Mouse (Mus musculus): Measurements from ENCODE around the gene Enox1. TPM values are rescaled to one million over a fixed set of nuclear protein-coding genes. Genes with fewer than 3 reads are reported as not detected.

Enox1 gene
- polyA plus RNA-seq, 1 experiment = 3.1 TPM

- H3K9me3 ChIP-seq (replicated peaks; ENCODE audit: control insufficient read depth, insufficient read depth, low read length, poor library complexity, severe bottlenecking) = no peaks in the 10 kb centered on the region
- no peaks in the 10 kb centered on the region for H3K27me3 ChIP-seq (ENCODE audit: control insufficient read depth, insufficient read depth, low read length, poor library complexity, severe bottlenecking)
- H3K27ac ChIP-seq (ENCODE audit: insufficient read depth, low read length) = no peak overlapping the region
- H3K36me3 ChIP-seq (ENCODE audit: control insufficient read depth, insufficient read depth, low read length, poor library complexity, severe bottlenecking) = no peaks in the 10 kb centered on the region
- no peak for TF ChIP-seq EP300 (IDR thresholded peaks at IDR 0.05; ENCODE audit: insufficient read depth, low read depth, low read length)
- TF ChIP-seq POLR2A (IDR thresholded peaks at IDR 0.05; ENCODE audit: insufficient read depth, low read length) = no peak
- TF ChIP-seq CTCF (IDR thresholded peaks at IDR 0.05; ENCODE audit: low read depth, low read length) = no peak
- H3K4me1 ChIP-seq (ENCODE audit: control insufficient read depth, insufficient read depth, low read length) = no peaks in the 10 kb centered on the region
- H3K9ac ChIP-seq (ENCODE audit: low read depth, poor library complexity, severe bottlenecking) = no peak overlapping the region
- no peak overlapping the region for H3K4me3 ChIP-seq (ENCODE audit: low read depth, low read length)
Observed at GRCm38 (mm10) chr14:77451916-77452315, 295.4 kb downstream of the Enox1 start.

DNA sequence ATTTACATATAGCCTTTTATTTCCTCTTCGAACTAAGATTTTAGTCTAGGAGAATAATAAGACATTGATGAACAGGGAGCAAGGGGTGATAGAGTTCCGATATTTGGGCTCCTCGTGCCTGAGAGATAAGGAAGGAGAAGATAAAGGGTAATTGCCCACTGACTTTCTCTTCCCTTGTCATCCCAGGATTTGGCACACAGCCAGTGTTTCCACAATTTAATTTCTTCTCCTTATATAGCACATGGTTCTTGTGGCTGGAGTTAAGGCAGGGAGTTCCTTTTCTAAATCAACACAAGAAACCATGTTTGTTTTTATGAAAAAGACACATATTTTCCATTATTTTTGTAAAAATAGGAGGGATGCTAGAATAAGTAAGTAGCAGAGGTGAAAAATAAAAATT lies 299.5 kb downstream of the Enox1 start:
- Histone ChIP-seq H3K27me3 (ENCODE audit: control insufficient read depth, insufficient read depth, low read length, poor library complexity, severe bottlenecking) (no peaks in the 10 kb centered on the region), H3K27ac (ENCODE audit: insufficient read depth, low read length) (no peak overlapping the region), H3K9me3 (replicated peaks; ENCODE audit: control insufficient read depth, insufficient read depth, low read length, poor library complexity, severe bottlenecking) (no peaks in the 10 kb centered on the region), H3K36me3 (ENCODE audit: control insufficient read depth, insufficient read depth, low read length, poor library complexity, severe bottlenecking) (no peaks in the 10 kb centered on the region), H3K4me1 (ENCODE audit: control insufficient read depth, insufficient read depth, low read length) (no peaks in the 10 kb centered on the region), H3K4me3 (ENCODE audit: low read depth, low read length) (no peak overlapping the region), H3K9ac (ENCODE audit: low read depth, poor library complexity, severe bottlenecking) (no peak overlapping the region)
- TF ChIP-seq EP300 (IDR thresholded peaks at IDR 0.05; ENCODE audit: insufficient read depth, low read depth, low read length) = no peak

DNA sequence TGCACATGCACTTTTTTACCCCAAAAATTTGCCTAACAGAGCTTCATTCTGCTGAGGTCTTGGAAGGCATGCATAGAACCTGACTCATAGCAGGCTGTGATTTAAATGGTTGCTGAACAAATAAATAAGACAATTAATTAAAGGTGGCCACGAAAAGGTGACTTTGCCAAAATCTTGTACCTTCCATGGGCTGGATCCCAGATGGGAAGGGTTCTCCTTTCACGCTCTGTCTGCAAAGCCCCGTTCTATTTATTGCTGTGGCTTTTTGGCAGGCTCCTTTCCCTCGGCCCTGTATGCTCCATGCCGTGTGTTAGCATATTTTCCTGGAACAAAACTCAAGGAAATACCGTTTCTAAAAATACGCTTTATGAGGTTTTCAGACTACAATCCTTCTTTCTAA lies 300.3 kb downstream of the Enox1 start:
- Histone ChIP-seq H3K27me3 (ENCODE audit: control insufficient read depth, insufficient read depth, low read length, poor library complexity, severe bottlenecking) (no peaks in the 10 kb centered on the region), H3K36me3 (ENCODE audit: control insufficient read depth, insufficient read depth, low read length, poor library complexity, severe bottlenecking) (no peaks in the 10 kb centered on the region), H3K27ac (ENCODE audit: insufficient read depth, low read length) (no peak overlapping the region), H3K4me1 (ENCODE audit: control insufficient read depth, insufficient read depth, low read length) (no peaks in the 10 kb centered on the region), H3K9ac (ENCODE audit: low read depth, poor library complexity, severe bottlenecking) (no peak overlapping the region), H3K9me3 (replicated peaks; ENCODE audit: control insufficient read depth, insufficient read depth, low read length, poor library complexity, severe bottlenecking) (no peaks in the 10 kb centered on the region), H3K4me3 (ENCODE audit: low read depth, low read length) (no peak overlapping the region)
- no peak for TF ChIP-seq EP300 (IDR thresholded peaks at IDR 0.05; ENCODE audit: insufficient read depth, low read depth, low read length)
- TF ChIP-seq POLR2A (IDR thresholded peaks at IDR 0.05; ENCODE audit: insufficient read depth, low read length) = no peak
- no peak for TF ChIP-seq CTCF (IDR thresholded peaks at IDR 0.05; ENCODE audit: low read depth, low read length)

GRCm38 (mm10) chr14:77458217-77458616 lies 301.7 kb downstream of the Enox1 start:
- TF ChIP-seq CTCF (IDR thresholded peaks at IDR 0.05; ENCODE audit: low read depth, low read length) (no peak), POLR2A (IDR thresholded peaks at IDR 0.05; ENCODE audit: insufficient read depth, low read length) (no peak), EP300 (IDR thresholded peaks at IDR 0.05; ENCODE audit: insufficient read depth, low read depth, low read length) (no peak)
- H3K9ac ChIP-seq (ENCODE audit: low read depth, poor library complexity, severe bottlenecking) = no peak overlapping the region
- H3K27me3 ChIP-seq (ENCODE audit: control insufficient read depth, insufficient read depth, low read length, poor library complexity, severe bottlenecking) = no peaks in the 10 kb centered on the region
- no peaks in the 10 kb centered on the region for H3K4me1 ChIP-seq (ENCODE audit: control insufficient read depth, insufficient read depth, low read length)
- no peaks in the 10 kb centered on the region for H3K9me3 ChIP-seq (replicated peaks; ENCODE audit: control insufficient read depth, insufficient read depth, low read length, poor library complexity, severe bottlenecking)
- H3K36me3 ChIP-seq (ENCODE audit: control insufficient read depth, insufficient read depth, low read length, poor library complexity, severe bottlenecking) = no peaks in the 10 kb centered on the region
- no peak overlapping the region for H3K27ac ChIP-seq (ENCODE audit: insufficient read depth, low read length)
- no peak overlapping the region for H3K4me3 ChIP-seq (ENCODE audit: low read depth, low read length)

GRCm38 (mm10) chr14:77463919-77464318 lies 307.4 kb downstream of the Enox1 start:
- Histone ChIP-seq H3K4me3 (ENCODE audit: low read depth, low read length) (no peak overlapping the region), H3K4me1 (ENCODE audit: control insufficient read depth, insufficient read depth, low read length) (no peaks in the 10 kb centered on the region), H3K36me3 (ENCODE audit: control insufficient read depth, insufficient read depth, low read length, poor library complexity, severe bottlenecking) (no peaks in the 10 kb centered on the region), H3K27ac (ENCODE audit: insufficient read depth, low read length) (no peak overlapping the region), H3K27me3 (ENCODE audit: control insufficient read depth, insufficient read depth, low read length, poor library complexity, severe bottlenecking) (no peaks in the 10 kb centered on the region), H3K9me3 (replicated peaks; ENCODE audit: control insufficient read depth, insufficient read depth, low read length, poor library complexity, severe bottlenecking) (no peaks in the 10 kb centered on the region), H3K9ac (ENCODE audit: low read depth, poor library complexity, severe bottlenecking) (no peak overlapping the region)
- no peak for TF ChIP-seq CTCF (IDR thresholded peaks at IDR 0.05; ENCODE audit: low read depth, low read length)
- no peak for TF ChIP-seq POLR2A (IDR thresholded peaks at IDR 0.05; ENCODE audit: insufficient read depth, low read length)
- no peak for TF ChIP-seq EP300 (IDR thresholded peaks at IDR 0.05; ENCODE audit: insufficient read depth, low read depth, low read length)

GRCm38 (mm10) chr14:77464782-77465181 lies 308.2 kb downstream of the Enox1 start:
- no peaks in the 10 kb centered on the region for H3K4me1 ChIP-seq (ENCODE audit: control insufficient read depth, insufficient read depth, low read length)
- no peak overlapping the region for H3K9ac ChIP-seq (ENCODE audit: low read depth, poor library complexity, severe bottlenecking)
- no peak overlapping the region for H3K4me3 ChIP-seq (ENCODE audit: low read depth, low read length)
- no peaks in the 10 kb centered on the region for H3K27me3 ChIP-seq (ENCODE audit: control insufficient read depth, insufficient read depth, low read length, poor library complexity, severe bottlenecking)
- no peaks in the 10 kb centered on the region for H3K36me3 ChIP-seq (ENCODE audit: control insufficient read depth, insufficient read depth, low read length, poor library complexity, severe bottlenecking)
- no peak overlapping the region for H3K27ac ChIP-seq (ENCODE audit: insufficient read depth, low read length)
- no peaks in the 10 kb centered on the region for H3K9me3 ChIP-seq (replicated peaks; ENCODE audit: control insufficient read depth, insufficient read depth, low read length, poor library complexity, severe bottlenecking)
- TF ChIP-seq EP300 (IDR thresholded peaks at IDR 0.05; ENCODE audit: insufficient read depth, low read depth, low read length) = no peak
- no peak for TF ChIP-seq CTCF (IDR thresholded peaks at IDR 0.05; ENCODE audit: low read depth, low read length)
- TF ChIP-seq POLR2A (IDR thresholded peaks at IDR 0.05; ENCODE audit: insufficient read depth, low read length) = no peak

All from ES-Bruce4 (cell line).